Mouse (Mus musculus) forebrain, postnatal 0 days (tissue): ENCODE data around the gene Olfr683. TPM values are rescaled to one million over a fixed set of nuclear protein-coding genes. Genes with fewer than 3 reads are reported as not detected.
"Not testable (repeated sequence)": the region's sequence is repeated elsewhere in the genome, so short reads cannot be mapped to it uniquely, and the experiment has no call there.

Experiments
- ATAC-seq: fragments of 200-750 bp; cut with Nextera tagmentation; 2 replicates; pipeline ENCODE4 v1.8.0; 2017; ENCODE audit warnings: mild to moderate bottlenecking, moderate library complexity
- DNase-seq: peaks from one replicate; pipeline ENCODE4 v3.0.0-alpha.2; 2015
- H3K27ac ChIP-seq: fragments of 300-500 bp; sonication (generic); 2 replicates; pipeline ENCODE4 v1.5.1; 2014; ENCODE audit warnings: low read depth, mild to moderate bottlenecking, antibody characterized with exemption, low read length, moderate library complexity, mixed read lengths
- H3K27me3 ChIP-seq: fragments of 300-500 bp; sonication (generic); 2 replicates; pipeline ENCODE4 v1.6.1; 2014; ENCODE audit warnings: mild to moderate bottlenecking, low read length, mixed read lengths; ENCODE audit not compliant: insufficient read depth
- H3K36me3 ChIP-seq: fragments of 300-500 bp; sonication (generic); 2 replicates; pipeline ENCODE4 v1.6.1; 2014; ENCODE audit warnings: mild to moderate bottlenecking, moderate library complexity; ENCODE audit not compliant: insufficient read depth
- H3K4me1 ChIP-seq: fragments of 300-500 bp; sonication (generic); 2 replicates; pipeline ENCODE4 v1.6.1; 2014; ENCODE audit warnings: antibody characterized with exemption; ENCODE audit not compliant: insufficient read depth
- H3K4me2 ChIP-seq: fragments of 300-500 bp; sonication (generic); 2 replicates; pipeline ENCODE4 v1.6.1; 2014; ENCODE audit warnings: low read depth, mild to moderate bottlenecking, moderate library complexity
- H3K4me3 ChIP-seq: fragments of 300-500 bp; sonication (generic); 2 replicates; pipeline ENCODE4 v1.5.1; 2014; ENCODE audit warnings: low read depth, low read length, mixed read lengths
- H3K9ac ChIP-seq: fragments of 300-500 bp; sonication (generic); 2 replicates; pipeline ENCODE4 v1.6.1; 2014; ENCODE audit warnings: mild to moderate bottlenecking
- H3K9me3 ChIP-seq: fragments of 300-500 bp; sonication (generic); 2 replicates; pipeline ENCODE4 v1.6.1; 2016; ENCODE audit warnings: low read length
- CTCF ChIP-seq: sonication (generic); IDR thresholded peaks from 2 replicates; pipeline ENCODE4 v1.5.1; 2016; ENCODE audit warnings: antibody characterized with exemption, control low read depth, low read depth
- WGBS: fragments of 180-500 bp; shearing (Covaris S2); extraction: QIAGEN DNeasy Blood & Tissue Kit; methylation state at CpG from one replicate; pipeline ENCODE4 v1.1.7; 2014; 5-methylcytosine and 5-hydroxymethylcytosine counted together
- polyA plus RNA-seq: library from polyadenylated mRNA; unstranded; fragments of >200 nt; fragmentation: Nextera tagmentation; extraction: Ambion mirVana; gene quantifications from 2 replicates; pipeline ENCODE4 v1.2.1, GENCODE M21; 2015
- total RNA-seq: library from RNA; depleted of rRNA; stranded (reverse); fragments of >200 nt; gene quantifications from 2 replicates; pipeline ENCODE4 v1.2.3, GENCODE M21; 2014; rRNA removed

Olfr683 gene
- total RNA-seq (not detected in 2 replicates), polyA plus RNA-seq (not detected in 2 replicates)

DNA sequence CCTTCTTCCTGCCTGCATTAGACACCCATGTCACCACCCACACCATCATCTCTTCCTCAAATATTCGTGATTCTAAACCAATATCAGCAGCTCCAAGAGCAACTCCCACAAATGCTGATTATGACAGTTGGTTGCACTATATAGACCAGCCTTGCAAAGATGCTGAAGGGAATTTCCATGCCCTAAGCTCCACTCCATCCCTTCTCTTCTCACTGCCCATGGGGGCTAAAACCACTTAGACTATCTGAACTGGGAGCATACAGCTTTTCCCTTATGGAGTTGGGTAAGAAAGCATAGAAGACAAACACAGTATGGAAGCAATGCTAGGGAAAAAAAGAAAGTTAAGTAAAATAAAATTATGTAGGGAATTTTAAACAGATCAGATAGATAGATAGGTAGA, at the start of gene Olfr683:
TSS of gene Olfr683 (minus strand) at position 101 of the 400 bp plus-strand sequence.
- no peak within 1 kb of the TSS for H3K4me2 ChIP-seq
- 68% methylated on average over 1 of the region's 1 CpGs for WGBS
- H3K4me1 ChIP-seq, result no peaks in the 10 kb centered on the region

DNA sequence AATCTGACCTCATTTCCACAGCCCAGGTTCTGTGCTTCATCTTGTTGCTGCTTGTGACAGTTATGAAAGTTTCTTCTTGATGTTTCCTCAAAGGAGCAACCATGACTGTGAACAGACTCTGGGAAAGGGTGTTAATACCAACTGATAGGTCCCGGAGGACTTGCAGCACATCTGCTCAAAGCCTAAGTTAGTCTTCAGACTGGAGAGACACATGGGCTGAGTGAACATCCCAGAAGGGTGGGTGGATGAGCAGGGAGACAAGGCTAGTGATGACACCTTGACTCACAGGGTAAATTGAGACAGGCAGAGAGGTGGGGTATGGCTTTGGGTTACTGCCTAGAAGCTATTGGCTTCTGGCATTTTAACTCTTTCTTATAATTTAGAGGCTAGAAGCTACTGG, 39.1 kb upstream of the Olfr683 start, which contains the start of gene Olfr685:
TSS of gene Olfr685 (minus strand) at position 101 of the 400 bp plus-strand sequence.
- Histone ChIP-seq H3K36me3 (no peaks in the 10 kb centered on the region), H3K4me2 (no peak within 1 kb of the TSS), H3K9me3 (no peaks in the 10 kb centered on the region), H3K27me3 (no peaks in the 10 kb centered on the region), H3K9ac (no peak within 1 kb of the TSS), H3K4me1 (no peaks in the 10 kb centered on the region), H3K27ac (no peak within 1 kb of the TSS), H3K4me3 (no peak within 1 kb of the TSS)
- DNase-seq (no peak), ATAC-seq (no peak)
- TF ChIP-seq CTCF, result no peak
- 91% methylated on average over 1 of the region's 1 CpGs for WGBS

More for the DNA sequence above, at the start of gene Olfr683:
- Histone ChIP-seq H3K36me3 (no peaks in the 10 kb centered on the region), H3K9ac (no peak within 1 kb of the TSS), H3K9me3 (no peaks in the 10 kb centered on the region), H3K4me3 (no peak within 1 kb of the TSS), H3K27me3 (no peaks in the 10 kb centered on the region), H3K27ac (no peak within 1 kb of the TSS)
- ATAC-seq (no peak), DNase-seq (no peak)
- TF ChIP-seq CTCF, result no peak

DNA sequence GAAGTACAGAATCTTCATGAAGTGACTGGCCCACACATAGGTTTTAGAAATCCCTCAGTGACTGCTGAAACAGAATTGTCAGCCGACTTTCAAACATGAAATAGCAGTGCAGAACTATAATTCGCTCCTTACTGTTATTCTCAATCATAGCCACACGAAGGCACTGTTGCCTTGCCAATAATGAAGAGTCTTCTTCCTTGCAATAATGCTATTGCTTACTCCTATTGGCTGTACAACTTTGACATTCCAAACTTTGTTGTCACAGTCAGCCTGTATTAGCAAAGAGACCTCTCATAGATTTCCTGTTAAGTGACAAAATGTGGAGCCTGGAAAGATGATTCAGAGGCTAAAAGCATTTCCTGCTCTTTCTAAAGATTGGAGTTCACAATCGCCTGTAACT, 24.0 kb upstream of the Olfr683 start:
- peak; percentile 63 for DNase-seq
- ATAC-seq, result peak; percentile 60
- WGBS, result 58% methylated on average over 4 of the region's 4 CpGs

DNA sequence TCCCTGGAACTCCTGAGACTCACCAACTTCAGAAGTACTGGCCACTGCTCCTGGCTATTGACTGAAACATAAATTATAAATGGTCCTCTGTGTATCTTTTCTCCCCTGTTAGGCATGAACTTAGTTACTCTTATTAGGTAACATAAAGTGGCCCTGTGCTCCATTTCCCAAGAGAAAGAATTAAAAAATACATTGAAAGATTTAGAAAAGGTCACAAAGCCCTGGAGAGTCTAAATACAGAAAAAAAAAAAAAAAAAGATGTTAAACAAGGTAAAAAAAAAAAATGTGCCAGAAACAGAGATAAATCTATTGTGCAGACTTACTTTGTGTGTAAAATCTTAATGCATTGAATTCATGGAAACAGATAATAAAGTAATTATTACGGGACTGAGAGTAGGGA, 16.7 kb upstream of the Olfr683 start, which contains the start of gene Olfr684:
TSS of gene Olfr684 (minus strand) at position 101 of the 400 bp plus-strand sequence.
- no peak for TF ChIP-seq CTCF
- H3K9ac ChIP-seq, result no peak within 1 kb of the TSS
- H3K36me3 ChIP-seq, result no peaks in the 10 kb centered on the region
- 59% methylated on average over 1 of the region's 1 CpGs for WGBS
- H3K9me3 ChIP-seq, result no peaks in the 10 kb centered on the region
- no peak within 1 kb of the TSS for H3K4me2 ChIP-seq
- H3K4me3 ChIP-seq, result no peak within 1 kb of the TSS
- no peaks in the 10 kb centered on the region for H3K27me3 ChIP-seq
- DNase-seq (no peak), ATAC-seq (no peak)
- no peaks in the 10 kb centered on the region for H3K4me1 ChIP-seq
- no peak within 1 kb of the TSS for H3K27ac ChIP-seq

More for the DNA sequence above, 24.0 kb upstream of the Olfr683 start:
- peak; percentile 76 for TF ChIP-seq CTCF
- Histone ChIP-seq H3K36me3 (no peaks in the 10 kb centered on the region), H3K27ac (no peak overlapping the region), H3K4me3 (no peak overlapping the region), H3K9me3 (no peaks in the 10 kb centered on the region), H3K4me1 (no peaks in the 10 kb centered on the region), H3K27me3 (no peaks in the 10 kb centered on the region), H3K4me2 (no peak overlapping the region), H3K9ac (no peak overlapping the region)

DNA sequence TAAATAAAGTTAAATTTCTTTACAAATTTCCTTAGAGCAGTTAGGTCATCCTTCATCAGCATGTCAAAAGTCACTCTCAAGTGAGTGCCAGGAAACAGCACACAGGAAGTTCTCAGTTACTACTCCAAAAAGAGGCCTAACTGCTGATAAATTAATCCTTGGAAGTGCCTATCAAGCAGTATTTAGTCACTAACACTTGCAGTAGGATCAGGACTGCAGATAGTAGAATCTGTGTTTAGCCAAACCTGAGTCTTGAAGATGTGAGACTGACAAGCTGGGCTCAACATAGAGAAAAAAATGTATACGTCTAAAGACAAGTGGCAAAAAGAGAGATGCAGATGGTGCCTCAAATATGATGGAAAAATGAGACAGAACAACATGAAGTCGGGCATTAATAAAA, 5.5 kb downstream of the Olfr683 start:
- Histone ChIP-seq H3K27ac (no peak overlapping the region), H3K36me3 (no peaks in the 10 kb centered on the region), H3K27me3 (no peaks in the 10 kb centered on the region), H3K9me3 (no peaks in the 10 kb centered on the region), H3K9ac (no peak overlapping the region), H3K4me2 (no peak overlapping the region), H3K4me1 (no peaks in the 10 kb centered on the region), H3K4me3 (no peak overlapping the region)
- DNase-seq (no peak), ATAC-seq (no peak)
- no peak for TF ChIP-seq CTCF
- WGBS, result 70% methylated on average over 2 of the region's 2 CpGs

DNA sequence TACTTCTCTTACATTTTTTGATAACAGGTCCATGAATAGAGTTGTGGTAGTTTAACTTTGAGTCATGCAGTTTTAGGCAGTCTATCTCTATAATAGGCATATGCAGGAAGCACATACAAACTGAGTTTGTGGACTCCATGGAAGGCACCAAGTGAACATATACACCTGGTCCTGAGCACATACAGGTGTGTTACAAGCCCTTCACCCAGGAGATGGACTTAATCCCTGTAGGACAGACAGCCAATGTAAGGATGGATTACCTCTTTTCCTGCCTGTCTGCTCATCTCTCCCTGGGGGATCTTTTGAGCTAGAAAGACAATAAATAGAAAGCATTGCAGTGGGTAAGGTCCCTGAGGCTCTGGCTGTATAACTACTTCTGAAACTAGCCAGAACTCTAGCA, 30.3 kb downstream of the Olfr683 start, which contains the start of gene Olfr681:
TSS of gene Olfr681 (plus strand) at position 301 of the 400 bp plus-strand sequence.
- Histone ChIP-seq H3K4me3 (no peak within 1 kb of the TSS), H3K36me3 (no peaks in the 10 kb centered on the region), H3K9ac (no peak within 1 kb of the TSS), H3K27me3 (no peaks in the 10 kb centered on the region), H3K4me1 (no peaks in the 10 kb centered on the region), H3K27ac (no peak within 1 kb of the TSS), H3K9me3 (no peaks in the 10 kb centered on the region), H3K4me2 (no peak within 1 kb of the TSS)
- ATAC-seq (no peak), DNase-seq (no peak)
- TF ChIP-seq CTCF, result no peak

DNA sequence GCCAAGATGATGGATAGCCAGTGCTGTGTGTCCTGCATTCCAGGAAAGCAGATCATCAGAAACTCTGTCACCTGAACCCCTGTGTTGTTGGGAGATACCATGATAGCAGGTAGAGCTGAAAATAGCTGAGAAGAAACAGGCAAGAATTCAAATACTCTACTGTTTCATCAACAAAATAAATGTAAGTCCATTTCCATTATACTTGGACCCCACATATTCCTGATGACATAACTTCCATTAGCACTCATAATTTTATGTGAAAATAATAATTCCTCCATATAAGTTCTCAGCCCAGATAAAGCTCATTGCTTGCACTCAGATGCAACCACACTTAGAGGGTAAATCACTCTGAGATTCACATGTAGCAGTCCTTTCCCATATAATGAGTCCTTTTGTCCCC, 54.1 kb downstream of the Olfr683 start, which contains the start of gene Olfr680-ps1:
TSS of gene Olfr680-ps1 (minus strand) at position 101 of the 400 bp plus-strand sequence.
- H3K36me3 ChIP-seq, ATAC-seq, H3K4me3 ChIP-seq, H3K4me1 ChIP-seq, H3K27me3 ChIP-seq, H3K9ac ChIP-seq, H3K9me3 ChIP-seq, DNase-seq, H3K27ac ChIP-seq, H3K4me2 ChIP-seq: not testable (repeated sequence)

Other genes starting within 250 kb of the Olfr683 start
- not detected in 2 replicates for gene Olfr667, start 225.5 kb downstream of the Olfr683 start, total RNA-seq
- gene Olfr667, start 225.5 kb downstream of the Olfr683 start, polyA plus RNA-seq, result not detected in 2 replicates
- gene Olfr668, start 219.0 kb downstream of the Olfr683 start, total RNA-seq, result not detected in 2 replicates
- not detected in 2 replicates for gene Olfr668, start 219.0 kb downstream of the Olfr683 start, polyA plus RNA-seq
- gene Olfr669, start 212.8 kb downstream of the Olfr683 start, total RNA-seq, result not detected in 2 replicates
- not detected in 2 replicates for gene Olfr669, start 212.8 kb downstream of the Olfr683 start, polyA plus RNA-seq
- not detected in 2 replicates for gene Olfr670, start 184.4 kb downstream of the Olfr683 start, total RNA-seq
- gene Olfr670, start 184.4 kb downstream of the Olfr683 start, polyA plus RNA-seq, result not detected in 2 replicates
- not detected in 2 replicates for gene Olfr671, start 167.9 kb downstream of the Olfr683 start, total RNA-seq
- gene Olfr671, start 167.9 kb downstream of the Olfr683 start, polyA plus RNA-seq, result not detected in 2 replicates
- gene Olfr672, start 145.0 kb downstream of the Olfr683 start, total RNA-seq, result not detected in 2 replicates
- gene Olfr672, start 145.0 kb downstream of the Olfr683 start, polyA plus RNA-seq, result not detected in 2 replicates
- not detected in 2 replicates for gene Olfr675, start 118.6 kb downstream of the Olfr683 start, total RNA-seq
- not detected in 2 replicates for gene Olfr675, start 118.6 kb downstream of the Olfr683 start, polyA plus RNA-seq
- not detected in 2 replicates for gene Olfr676, start 114.3 kb downstream of the Olfr683 start, total RNA-seq
- not detected in 2 replicates for gene Olfr676, start 114.3 kb downstream of the Olfr683 start, polyA plus RNA-seq
- not detected in 2 replicates for gene Olfr677, start 95.6 kb downstream of the Olfr683 start, total RNA-seq
- gene Olfr677, start 95.6 kb downstream of the Olfr683 start, polyA plus RNA-seq, result not detected in 2 replicates
- gene Olfr678, start 82.5 kb downstream of the Olfr683 start, total RNA-seq, result not detected in 2 replicates
- gene Olfr678, start 82.5 kb downstream of the Olfr683 start, polyA plus RNA-seq, result not detected in 2 replicates
- not detected in 2 replicates for gene Olfr679, start 65.8 kb downstream of the Olfr683 start, total RNA-seq
- gene Olfr679, start 65.8 kb downstream of the Olfr683 start, polyA plus RNA-seq, result not detected in 2 replicates
- not detected in 2 replicates for gene Olfr680-ps1, start 54.2 kb downstream of the Olfr683 start, total RNA-seq
- not detected in 2 replicates for gene Olfr680-ps1, start 54.2 kb downstream of the Olfr683 start, polyA plus RNA-seq
- not detected in 2 replicates for gene Olfr681, start 30.2 kb downstream of the Olfr683 start, total RNA-seq
- gene Olfr681, start 30.2 kb downstream of the Olfr683 start, polyA plus RNA-seq, result not detected in 2 replicates
- not detected in 2 replicates for gene Olfr684, start 16.6 kb upstream of the Olfr683 start, total RNA-seq
- gene Olfr684, start 16.6 kb upstream of the Olfr683 start, polyA plus RNA-seq, result not detected in 2 replicates
- gene Olfr685, start 39.0 kb upstream of the Olfr683 start, total RNA-seq, result not detected in 2 replicates
- not detected in 2 replicates for gene Olfr685, start 39.0 kb upstream of the Olfr683 start, polyA plus RNA-seq
- not detected in 2 replicates for gene Olfr686, start 60.5 kb upstream of the Olfr683 start, total RNA-seq
- not detected in 2 replicates for gene Olfr686, start 60.5 kb upstream of the Olfr683 start, polyA plus RNA-seq
- gene Olfr688, start 141.1 kb upstream of the Olfr683 start, total RNA-seq, result not detected in 2 replicates
- not detected in 2 replicates for gene Olfr688, start 141.1 kb upstream of the Olfr683 start, polyA plus RNA-seq
- gene Olfr689, start 164.2 kb upstream of the Olfr683 start, total RNA-seq, result not detected in 2 replicates
- not detected in 2 replicates for gene Olfr689, start 164.2 kb upstream of the Olfr683 start, polyA plus RNA-seq
- gene Olfr690, start 187.1 kb upstream of the Olfr683 start, total RNA-seq, result 0.10 TPM in 1 of 2 replicates, not detected in the other
- not detected in 2 replicates for gene Olfr690, start 187.1 kb upstream of the Olfr683 start, polyA plus RNA-seq
- gene Olfr691, start 195.3 kb upstream of the Olfr683 start, total RNA-seq, result not detected in 2 replicates
- gene Olfr691, start 195.3 kb upstream of the Olfr683 start, polyA plus RNA-seq, result not detected in 2 replicates
- not detected in 2 replicates for gene Olfr692, start 221.2 kb upstream of the Olfr683 start, total RNA-seq
- not detected in 2 replicates for gene Olfr692, start 221.2 kb upstream of the Olfr683 start, polyA plus RNA-seq
- not detected in 2 replicates for gene Gm5901, start 228.0 kb upstream of the Olfr683 start, total RNA-seq
- not detected in 2 replicates for gene Gm5901, start 228.0 kb upstream of the Olfr683 start, polyA plus RNA-seq